Mouse (Mus musculus) cerebellum, postnatal 36 days (tissue): ENCODE results near the gene Pcbp2.

Source experiments
- DNase-seq, 2 experiments: peaks; one replicate each; pipeline ENCODE4 v3.0.0; 2021 to 2022; ENCODE audit warnings: mixed read lengths in 2 of 2

Gene Pcbp2

DNA sequence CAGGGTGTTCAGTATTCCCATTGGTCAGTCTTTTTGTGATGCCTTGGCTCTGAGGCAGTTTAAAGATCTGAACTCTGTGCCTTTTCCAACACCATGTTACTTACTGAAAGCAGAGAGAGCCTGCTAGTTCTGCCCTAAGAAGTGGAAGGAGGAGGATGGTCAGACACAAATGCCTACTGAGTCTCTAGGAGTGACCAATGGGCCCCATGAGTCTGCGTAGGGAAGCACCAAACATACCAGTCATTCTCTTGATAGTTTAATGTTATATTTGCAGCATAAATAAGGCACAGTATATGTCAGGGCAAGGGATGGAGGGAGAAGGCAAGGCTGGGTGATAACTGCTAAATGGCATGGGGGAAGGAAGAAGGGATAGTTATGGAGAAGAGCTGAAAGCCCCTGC, 58.1 kb downstream of the Pcbp2 start:
- DNase-seq = no peak

DNA sequence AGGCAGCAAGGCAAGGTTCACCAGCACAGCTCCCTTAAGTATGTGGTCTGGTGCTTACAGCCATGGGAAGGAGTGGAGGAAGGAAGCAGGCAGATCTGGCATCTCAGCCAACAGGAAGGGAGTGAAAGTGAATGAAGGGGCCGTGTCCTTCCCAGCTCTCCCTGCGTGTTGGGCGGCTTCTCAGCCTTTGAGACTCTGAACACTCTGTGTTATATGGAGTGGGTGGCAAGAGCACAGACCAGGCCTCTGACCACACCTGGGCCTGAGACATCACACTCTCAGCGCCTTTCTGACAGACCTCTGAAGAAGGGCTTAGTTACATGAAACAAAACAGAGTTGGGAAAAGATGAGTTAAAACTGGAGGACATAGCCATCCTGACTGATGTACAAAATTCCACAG, 60.2 kb downstream of the Pcbp2 start:
- DNase-seq = no peak

DNA sequence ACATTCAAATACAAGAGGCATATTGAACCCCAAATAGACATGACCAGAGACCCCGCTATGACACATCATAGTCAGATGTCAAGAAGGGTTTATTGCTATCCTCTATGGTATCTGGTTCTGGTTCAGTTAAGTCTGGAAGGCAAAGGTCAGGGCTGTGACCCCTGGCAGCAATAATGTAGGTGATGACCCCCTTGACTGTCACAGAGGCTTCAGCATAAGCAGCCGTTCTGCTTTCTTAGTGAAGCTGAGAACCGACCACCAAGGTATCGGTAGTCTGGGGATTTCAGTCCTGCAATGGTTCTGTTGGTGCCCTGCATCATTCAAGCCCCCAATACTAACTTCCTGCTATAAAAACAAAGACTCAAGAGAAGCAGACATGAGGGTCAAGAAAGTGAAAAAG, 61.2 kb downstream of the Pcbp2 start:
- DNase-seq = no peak

DNA sequence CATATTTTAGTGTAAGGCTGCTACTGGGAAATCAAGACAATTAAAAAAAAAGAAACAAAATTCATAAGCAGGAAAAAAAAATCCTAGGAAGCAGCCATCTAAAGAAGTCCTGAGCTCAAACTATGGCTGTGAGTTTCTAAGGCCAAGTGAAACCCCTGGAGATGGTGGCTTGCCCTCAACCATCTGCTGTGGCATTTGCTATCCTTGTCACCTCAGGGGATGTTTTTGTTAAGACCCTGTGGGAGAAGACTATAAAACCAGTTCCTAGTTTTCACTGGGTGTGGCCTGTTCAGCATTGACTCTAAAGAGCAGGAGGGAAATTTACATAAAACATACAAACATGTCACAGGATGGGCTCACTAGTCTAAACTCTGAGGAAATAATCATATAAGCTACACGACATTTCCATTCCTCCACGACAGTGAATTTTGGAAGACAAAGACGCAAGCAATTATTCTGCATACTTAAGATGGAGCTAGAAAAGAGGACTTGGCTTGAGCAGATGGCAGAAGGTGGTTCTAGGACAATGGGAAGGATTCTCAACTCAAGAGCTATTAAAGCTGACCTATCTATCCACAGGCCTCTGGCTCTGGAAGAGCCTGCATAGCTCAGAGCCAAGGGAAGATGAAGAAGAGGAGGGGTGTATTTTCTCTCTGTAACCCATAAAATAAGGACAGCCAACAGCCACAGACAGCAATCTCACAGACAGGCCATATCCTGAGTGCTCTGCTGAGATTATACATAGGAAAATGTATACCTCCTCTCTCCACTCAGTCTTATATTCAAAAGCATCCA, 62.0 kb downstream of the Pcbp2 start:
- DNase-seq = peak in 1 of 2 experiments; percentile 52

DNA sequence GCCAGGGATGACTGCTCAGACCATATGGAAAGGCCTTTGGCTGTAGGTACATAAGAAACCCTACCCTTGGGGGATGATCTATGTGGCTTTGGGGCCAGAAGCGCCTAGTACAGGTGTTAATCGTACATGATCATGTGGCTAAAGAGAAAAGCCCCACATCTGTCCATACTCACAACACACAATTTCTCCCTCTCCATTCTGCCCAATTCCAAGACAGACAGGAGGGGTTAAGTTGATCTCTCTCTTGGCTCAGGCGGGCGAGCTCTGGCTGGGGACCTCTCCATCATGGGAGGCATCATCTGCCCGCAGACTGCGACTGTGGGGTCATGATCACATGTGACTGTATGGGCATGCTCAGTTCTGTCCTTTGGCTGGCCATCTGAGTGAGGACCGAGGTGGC, 63.6 kb downstream of the Pcbp2 start:
- DNase-seq = no peak

DNA sequence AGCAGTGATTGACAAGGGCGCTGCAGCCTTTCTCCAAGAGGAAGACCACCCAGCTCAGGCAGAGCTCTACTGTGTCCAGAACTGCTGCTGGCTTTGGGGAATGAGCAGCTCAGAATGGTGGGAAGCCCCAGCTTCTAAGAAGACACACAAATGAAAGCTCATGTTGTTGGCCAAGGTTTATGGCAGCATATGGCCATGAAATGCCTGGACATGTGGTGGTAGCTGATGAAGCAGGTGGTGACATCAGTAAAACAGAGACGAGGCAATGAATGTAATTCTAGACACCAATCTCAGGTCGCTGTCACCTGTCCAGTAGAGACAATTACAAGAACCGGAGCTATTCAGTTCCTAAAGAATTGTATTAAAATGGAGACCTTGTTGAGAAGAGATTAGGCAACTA, 74.5 kb downstream of the Pcbp2 start:
- DNase-seq = peak; percentile 89 to 97

DNA sequence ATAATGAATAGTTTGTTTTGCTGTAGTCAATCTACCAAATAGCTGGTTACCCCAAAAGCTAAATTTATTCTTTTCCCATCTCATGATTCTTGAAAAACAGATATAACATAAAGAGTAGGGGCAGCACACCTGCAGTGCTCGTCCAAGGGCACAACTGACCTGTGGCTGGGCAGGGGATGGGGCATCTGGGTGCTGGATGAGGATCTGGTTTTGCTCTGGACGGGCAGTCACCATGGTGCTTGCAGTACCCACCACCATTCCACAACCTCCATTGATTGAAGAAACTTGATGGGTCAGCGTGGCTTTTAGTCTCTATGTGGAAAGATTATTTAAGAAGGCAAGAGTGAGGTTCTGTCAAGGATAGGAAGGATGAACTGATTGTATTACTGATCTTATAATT, 75.9 kb downstream of the Pcbp2 start:
- peak in 1 of 2 experiments; percentile 51 for DNase-seq

DNA sequence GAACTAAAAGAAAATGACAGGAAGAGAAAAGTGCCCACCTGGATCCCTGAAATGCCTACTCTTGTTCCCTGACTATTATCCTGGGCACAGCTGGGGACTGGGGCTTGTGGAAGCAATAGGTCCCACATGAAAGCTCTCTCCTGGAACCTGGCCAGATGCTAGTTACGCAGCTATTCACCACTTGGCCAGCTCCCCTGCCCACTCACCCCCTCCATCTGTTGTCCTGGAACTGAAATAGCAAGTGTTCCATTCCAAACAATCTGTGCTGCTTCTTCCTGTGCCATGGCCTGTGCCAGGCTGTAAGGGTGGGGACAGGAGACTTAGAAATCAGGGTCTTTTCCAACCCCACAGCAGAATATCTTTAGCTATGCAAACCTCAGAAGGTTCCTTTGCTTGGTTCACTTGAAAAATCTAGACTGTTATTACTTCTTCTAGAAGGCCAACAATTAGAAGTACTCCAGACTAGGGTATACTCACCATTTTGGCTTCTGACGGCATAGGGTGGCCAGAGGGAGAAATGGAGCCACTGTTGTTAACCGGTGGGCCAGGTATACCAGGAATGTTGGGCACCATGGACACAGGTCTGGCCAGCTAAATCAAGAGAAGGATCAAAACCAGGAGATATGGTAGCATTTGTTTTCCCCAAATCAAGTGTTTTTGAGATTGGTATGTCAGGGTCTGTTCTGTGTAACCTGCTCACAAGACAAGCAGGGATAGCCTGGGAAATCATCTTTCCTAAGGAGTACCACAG, 76.5 kb downstream of the Pcbp2 start:
- DNase-seq = peak; percentile 94 to 99

DNA sequence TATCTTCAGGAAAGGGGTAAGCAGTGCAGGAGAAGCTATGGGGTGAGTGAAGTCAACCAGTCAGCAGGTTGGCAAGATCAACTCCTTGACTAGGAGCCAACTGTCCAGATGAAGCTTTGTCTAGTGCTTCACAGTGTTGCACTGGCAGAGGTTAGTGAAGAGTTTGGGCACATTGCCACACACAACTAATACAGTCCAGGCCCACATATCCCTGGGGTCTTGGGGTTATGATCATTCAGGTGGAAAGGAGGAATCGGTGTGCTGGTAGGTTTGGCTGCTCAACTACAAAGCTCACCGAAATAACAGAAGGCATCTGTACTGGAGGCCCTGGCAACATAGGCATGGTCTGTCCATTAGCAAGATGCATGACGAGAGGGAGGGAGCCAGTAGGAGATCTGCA, 77.1 kb downstream of the Pcbp2 start:
- peak; percentile 85 to 93 for DNase-seq
